Comparison of ENCODE assay signal across 16 mouse cellular contexts in the genomic region with DNA sequence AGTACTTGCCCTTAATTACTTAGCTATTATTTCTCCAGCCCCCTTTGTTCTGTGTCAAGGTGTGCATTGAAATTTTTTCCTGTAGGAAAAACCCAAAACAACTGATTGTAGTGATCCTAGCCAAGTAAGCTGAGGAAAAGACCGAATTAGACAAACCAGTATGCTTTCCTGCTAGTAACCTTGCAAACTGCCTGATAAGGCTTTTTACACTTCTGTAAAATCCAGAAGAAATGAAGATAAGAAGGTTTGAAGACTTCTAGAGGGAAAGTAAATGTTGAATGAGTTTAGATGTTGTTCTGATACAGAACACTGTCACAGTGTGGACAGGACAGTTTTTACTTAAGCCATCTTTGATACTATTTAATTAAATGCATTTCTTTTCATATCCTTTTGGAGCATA.
"Had no signal": no experiment of that assay in that cellular context is flagged by ENCODE, and none has a peak within 500 bp of the region (broad histone marks: within the 10 kb centered on the region; RNA-seq: fewer than 3 reads in every experiment).

No protein-coding gene starts in this region.

- H3K4me1 ChIP-seq: neural tube, embryonic 13.5 days; neural tube, embryonic 15.5 days; stomach, embryonic 15.5 days had no signal

- H3K27me3 ChIP-seq: neural tube, embryonic 13.5 days; neural tube, embryonic 15.5 days; stomach, embryonic 15.5 days had no signal

- H3K36me3 ChIP-seq: neural tube, embryonic 13.5 days; neural tube, embryonic 15.5 days; stomach, embryonic 15.5 days had no signal

- H3K9ac ChIP-seq: neural tube, embryonic 13.5 days; neural tube, embryonic 15.5 days; stomach, embryonic 15.5 days had no signal

- H3K4me3 ChIP-seq: neural tube, embryonic 13.5 days; neural tube, embryonic 15.5 days; stomach, embryonic 15.5 days had no signal

- H3K4me2 ChIP-seq: neural tube, embryonic 13.5 days; neural tube, embryonic 15.5 days; stomach, embryonic 15.5 days had no signal

- H3K27ac ChIP-seq: neural tube, embryonic 13.5 days; neural tube, embryonic 15.5 days; stomach, embryonic 15.5 days; stomach, postnatal 0 days had no signal

- H3K9me3 ChIP-seq: neural tube, embryonic 13.5 days; neural tube, embryonic 15.5 days; stomach, embryonic 15.5 days had no signal

- DNase-seq: retina, postnatal 1 day; right cerebral cortex, adult 18-20 months; right cerebral cortex, postnatal 14 days; right cerebral cortex, postnatal 25 days; right cerebral cortex, postnatal 4 days; spleen, adult 18-20 months; thymus, adult 18-20 months; thymus, adult 2 months; thymus, postnatal 14 days; thymus, postnatal 25 days; thymus, postnatal 36 days; thymus, postnatal 4 days had no signal
